Mouse (Mus musculus): ENCODE results near the gene Prss8. TPM values are rescaled to one million over a fixed set of nuclear protein-coding genes. Genes with fewer than 3 reads are reported as not detected.
A peak's percentile ranks its signal among the peaks of the same experiment; 100 is the strongest.

The Prss8 gene
- polyA plus RNA-seq (2015; fragmentation: Nextera tagmentation; extraction: Ambion mirVana): 4.4 and 5.7 TPM in 2 replicates

DNA sequence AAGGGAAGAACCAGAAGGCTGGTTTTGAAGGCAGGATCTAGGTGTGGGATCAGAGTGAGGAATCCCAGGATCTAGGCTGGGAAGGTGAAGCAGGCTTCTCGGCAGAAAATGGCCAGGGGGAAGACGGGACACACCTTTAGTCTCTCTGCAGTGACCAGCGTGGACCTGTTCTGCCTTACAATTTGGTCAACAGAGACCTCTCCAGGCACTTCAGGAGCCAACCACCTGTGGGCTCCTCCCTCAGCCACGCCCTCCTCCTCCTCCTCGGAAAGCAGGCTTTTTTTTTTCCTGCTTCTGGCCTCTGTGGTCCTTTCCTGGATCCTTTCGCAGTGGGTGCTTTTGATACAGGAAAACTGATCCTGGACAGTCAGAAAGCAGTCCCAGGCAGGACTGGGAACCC, at the start of gene Prss8:
Gene Prss8, minus strand, starts transcription at position 182 of the 400 bp plus-strand sequence.
- Histone ChIP-seq H3K4me1 (peaks cover 19% of the 10 kb centered on the region), H3K4me2 (replicated peaks) (peak within 1 kb of the TSS; percentile 56), H3K27ac (no peak within 1 kb of the TSS), H3K9ac (peak within 1 kb of the TSS; percentile 54), H3K4me3 (peak within 1 kb of the TSS; percentile 38), H3K9me3 (no peaks in the 10 kb centered on the region), H3K27me3 (peaks cover 34% of the 10 kb centered on the region), H3K36me3 (peaks cover 23% of the 10 kb centered on the region)
- 8% methylated on average over 6 of the region's 6 CpGs for WGBS
- ATAC-seq (ENCODE audit: low FRiP score, low read depth): no peak

- H3K36me3 ChIP-seq: peaks cover 98% of the 10 kb centered on the region
- no peak for ATAC-seq (ENCODE audit: low FRiP score, low read depth)
- no peak overlapping the region for H3K4me3 ChIP-seq
- no peaks in the 10 kb centered on the region for H3K27me3 ChIP-seq
- H3K27ac ChIP-seq: no peak overlapping the region
- no peak overlapping the region for H3K4me2 ChIP-seq (replicated peaks)
- no peaks in the 10 kb centered on the region for H3K4me1 ChIP-seq
- no peak overlapping the region for H3K9ac ChIP-seq
- 82% methylated on average over 2 of the region's 2 CpGs for WGBS
- no peaks in the 10 kb centered on the region for H3K9me3 ChIP-seq
Observed at GRCm38 (mm10) chr7:127978856-127979255, 49.0 kb upstream of the Prss8 start.

GRCm38 (mm10) chr7:127974413-127974930, 44.6 kb upstream of the Prss8 start:
- H3K4me1 ChIP-seq: peaks cover 11% of the 10 kb centered on the region
- no peaks in the 10 kb centered on the region for H3K9me3 ChIP-seq
- peaks cover 98% of the 10 kb centered on the region for H3K36me3 ChIP-seq
- H3K4me3 ChIP-seq: no peak overlapping the region
- H3K4me2 ChIP-seq (replicated peaks): no peak overlapping the region
- no peak overlapping the region for H3K27ac ChIP-seq
- 85% methylated on average over 2 of the region's 2 CpGs for WGBS
- H3K27me3 ChIP-seq: no peaks in the 10 kb centered on the region
- ATAC-seq (ENCODE audit: low FRiP score, low read depth): no peak
- H3K9ac ChIP-seq: no peak overlapping the region

- H3K36me3 ChIP-seq: peaks cover 39% of the 10 kb centered on the region
Observed at GRCm38 (mm10) chr7:127967922-127968828, 38.3 kb upstream of the Prss8 start.

GRCm38 (mm10) chr7:127967004-127967921, 37.4 kb upstream of the Prss8 start, which contains the start of gene Fus:
Gene Fus (plus strand): TSS chr7:127967457.
- Histone ChIP-seq H3K4me1 (peaks cover 24% of the 10 kb centered on the region), H3K27ac (peak within 1 kb of the TSS; percentile 96), H3K9me3 (no peaks in the 10 kb centered on the region), H3K4me2 (replicated peaks) (peak within 1 kb of the TSS; percentile 92), H3K36me3 (peaks cover 29% of the 10 kb centered on the region), H3K4me3 (peak within 1 kb of the TSS; percentile 93), H3K9ac (peak within 1 kb of the TSS; percentile 97), H3K27me3 (no peaks in the 10 kb centered on the region)
- peak; percentile 94 for ATAC-seq (ENCODE audit: low FRiP score, low read depth)
- WGBS: under 1% methylated on average over 87 of the region's 92 CpGs

More at GRCm38 (mm10) chr7:127967922-127968828, 38.3 kb upstream of the Prss8 start:
- ATAC-seq (ENCODE audit: low FRiP score, low read depth): peak; percentile 26; the same call in 1 of the 2 replicates
- peak overlapping the region; percentile 93 for H3K4me3 ChIP-seq
- H3K9me3 ChIP-seq: no peaks in the 10 kb centered on the region
- WGBS: under 1% methylated on average over 40 of the region's 42 CpGs
- peak overlapping the region; percentile 97 for H3K9ac ChIP-seq
- H3K4me1 ChIP-seq: peaks cover 26% of the 10 kb centered on the region
- no peaks in the 10 kb centered on the region for H3K27me3 ChIP-seq
- H3K27ac ChIP-seq: peak overlapping the region; percentile 96
- peak overlapping the region; percentile 92 for H3K4me2 ChIP-seq (replicated peaks)

DNA sequence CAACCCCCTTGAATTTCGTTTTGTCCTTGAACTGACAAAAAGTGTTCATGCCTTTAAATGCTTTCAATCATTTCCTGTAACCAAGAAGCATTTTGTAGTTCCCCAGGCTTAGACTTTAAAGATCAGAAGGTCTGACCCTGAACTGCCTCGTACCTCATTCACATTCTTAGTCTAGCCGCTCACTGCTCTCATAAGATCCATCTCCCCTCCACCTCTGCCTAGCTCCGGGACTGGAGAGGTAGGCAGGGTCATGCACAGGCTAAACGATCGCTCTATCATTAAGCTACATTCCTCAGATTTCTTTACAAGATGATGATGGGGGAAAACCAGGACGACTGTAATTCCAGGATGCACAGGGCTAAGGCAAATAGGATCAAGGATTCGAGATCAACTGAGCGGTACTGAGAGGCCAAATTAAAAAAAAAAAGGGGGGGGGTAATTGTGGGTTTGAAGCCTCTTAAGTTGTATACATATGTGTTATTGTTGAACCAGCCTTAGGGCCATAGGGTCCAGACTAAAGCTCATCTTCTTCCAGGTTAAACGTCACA, 36.5 kb upstream of the Prss8 start:
- Histone ChIP-seq H3K36me3 (peaks cover 21% of the 10 kb centered on the region), H3K9ac (peak overlapping the region; percentile 97), H3K4me2 (replicated peaks) (peak overlapping the region; percentile 67), H3K4me3 (peak overlapping the region; percentile 93), H3K27ac (peak overlapping the region; percentile 96), H3K9me3 (no peaks in the 10 kb centered on the region), H3K4me1 (peaks cover 24% of the 10 kb centered on the region), H3K27me3 (no peaks in the 10 kb centered on the region)
- WGBS: 8% methylated on average over 10 of the region's 10 CpGs
- no peak for ATAC-seq (ENCODE audit: low FRiP score, low read depth)

DNA sequence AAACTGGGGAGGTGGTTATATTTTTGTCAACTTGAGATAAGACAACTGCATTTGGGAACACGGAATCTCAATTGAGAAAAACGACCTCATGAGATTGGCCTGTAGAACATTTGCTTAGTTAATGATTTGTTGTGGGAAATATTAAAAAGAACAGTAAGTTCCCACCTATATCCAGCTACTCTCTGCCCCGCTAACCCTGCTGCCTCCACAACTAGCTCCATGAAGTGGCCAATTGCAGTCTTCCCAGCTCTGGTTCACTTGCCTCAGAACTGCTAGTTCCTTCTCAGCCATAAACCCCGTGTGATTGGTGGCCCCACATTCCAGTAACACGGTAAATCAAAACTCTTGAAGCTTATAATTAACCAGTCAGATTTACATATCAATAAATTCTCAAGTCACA, 29.5 kb upstream of the Prss8 start:
- H3K4me1 ChIP-seq: no peaks in the 10 kb centered on the region
- no peaks in the 10 kb centered on the region for H3K36me3 ChIP-seq
- no peak overlapping the region for H3K27ac ChIP-seq
- H3K4me2 ChIP-seq (replicated peaks): no peak overlapping the region
- no peak for ATAC-seq (ENCODE audit: low FRiP score, low read depth)
- WGBS: 59% methylated on average over 5 of the region's 5 CpGs
- no peak overlapping the region for H3K9ac ChIP-seq
- H3K27me3 ChIP-seq: no peaks in the 10 kb centered on the region
- no peak overlapping the region for H3K4me3 ChIP-seq
- no peaks in the 10 kb centered on the region for H3K9me3 ChIP-seq

GRCm38 (mm10) chr7:127952864-127953581, 23.1 kb upstream of the Prss8 start:
- ATAC-seq (ENCODE audit: low FRiP score, low read depth): no peak
- Histone ChIP-seq H3K4me1 (no peaks in the 10 kb centered on the region), H3K4me3 (no peak overlapping the region), H3K27ac (no peak overlapping the region), H3K4me2 (replicated peaks) (no peak overlapping the region), H3K27me3 (peaks cover 16% of the 10 kb centered on the region; the same call in 1 of the 2 replicates), H3K36me3 (no peaks in the 10 kb centered on the region), H3K9ac (no peak overlapping the region), H3K9me3 (no peaks in the 10 kb centered on the region)
- 38% methylated on average over 13 of the region's 13 CpGs for WGBS

DNA sequence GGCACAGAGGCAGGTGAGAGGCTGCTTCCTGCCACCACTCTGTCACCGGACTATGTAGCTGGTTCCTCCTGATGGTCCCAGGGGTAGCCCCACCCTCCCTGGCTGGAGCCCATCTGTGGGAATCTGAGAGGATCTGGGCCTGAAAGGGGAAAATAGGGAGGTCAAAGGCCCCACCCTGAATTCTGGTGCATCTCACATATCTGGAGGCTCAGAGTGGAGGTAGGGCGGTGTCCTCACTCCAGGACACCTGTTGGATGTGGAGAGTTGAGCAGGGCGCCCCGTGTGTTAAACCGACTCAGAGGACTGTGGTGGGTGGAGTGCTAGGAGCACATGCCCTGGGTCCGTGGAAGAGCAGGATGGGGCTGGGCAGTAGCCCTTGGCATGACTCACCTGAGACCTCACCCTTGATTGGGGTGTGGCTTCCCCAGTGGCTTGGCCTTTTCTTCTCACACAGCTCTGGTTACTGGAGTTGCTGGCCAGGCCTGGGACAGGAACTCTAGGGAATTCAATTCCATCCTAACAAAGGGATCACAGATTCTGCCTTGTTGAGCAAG, 16.6 kb upstream of the Prss8 start, which contains the start of gene Prss36:
Gene Prss36, minus strand, starts transcription at position 256 of the 554 bp plus-strand sequence.
- peaks cover 5% of the 10 kb centered on the region; the same call in 1 of the 2 replicates for H3K4me1 ChIP-seq
- H3K9ac ChIP-seq: no peak within 1 kb of the TSS
- H3K4me2 ChIP-seq (replicated peaks): no peak within 1 kb of the TSS
- H3K27ac ChIP-seq: no peak within 1 kb of the TSS
- H3K36me3 ChIP-seq: no peaks in the 10 kb centered on the region
- H3K27me3 ChIP-seq: peaks cover 50% of the 10 kb centered on the region
- H3K9me3 ChIP-seq: no peaks in the 10 kb centered on the region
- no peak within 1 kb of the TSS for H3K4me3 ChIP-seq
- ATAC-seq (ENCODE audit: low FRiP score, low read depth): no peak
- WGBS: 84% methylated on average over 6 of the region's 6 CpGs

GRCm38 (mm10) chr7:127944614-127945013, 14.7 kb upstream of the Prss8 start:
- Histone ChIP-seq H3K9ac (peak overlapping the region; percentile 35), H3K27ac (no peak overlapping the region), H3K4me3 (peak overlapping the region; percentile 18), H3K4me2 (replicated peaks) (peak overlapping the region; percentile 42), H3K9me3 (no peaks in the 10 kb centered on the region), H3K36me3 (no peaks in the 10 kb centered on the region), H3K27me3 (peaks cover 43% of the 10 kb centered on the region), H3K4me1 (peaks cover 5% of the 10 kb centered on the region; the same call in 1 of the 2 replicates)
- WGBS: 8% methylated on average over 23 of the region's 23 CpGs
- no peak for ATAC-seq (ENCODE audit: low FRiP score, low read depth)
